Mouse (Mus musculus): ENCODE measurements around the gene Iqgap1. TPM values are rescaled to one million over a fixed set of nuclear protein-coding genes. Genes with fewer than 3 reads are reported as not detected.
A peak's percentile ranks its signal among the peaks of the same experiment; 100 is the strongest.

Gene Iqgap1
- polyA plus RNA-seq, 1 experiment from 2014 or later: 95.3 TPM

DNA sequence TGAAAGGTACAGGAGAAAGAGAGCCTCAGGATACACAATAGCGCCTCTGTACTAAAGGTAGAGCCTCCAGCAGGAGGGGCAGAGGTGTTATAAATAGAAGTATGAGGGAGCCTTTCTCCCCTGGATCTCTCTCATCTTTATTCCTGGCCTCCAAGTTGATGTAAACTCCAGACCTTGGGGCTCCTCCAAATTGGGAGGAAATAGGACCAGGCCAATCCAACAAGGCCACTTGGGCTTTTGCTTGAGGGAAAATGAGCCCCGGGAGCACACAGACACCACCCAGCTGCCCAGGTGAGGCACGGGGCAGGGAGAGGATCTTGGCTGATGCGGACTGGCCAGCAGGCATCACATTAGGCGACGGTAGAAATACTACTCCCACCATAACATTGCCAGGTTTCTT is 29.5 kb downstream of the Iqgap1 start:
- Histone ChIP-seq H3K36me3 (peaks cover 66% of the 10 kb centered on the region), H3K9me3 (replicated peaks) (no peaks in the 10 kb centered on the region), H3K9ac (no peak overlapping the region), H3K4me1 (peaks cover 46% of the 10 kb centered on the region), H3K27ac (0 out of 2 replicates have a peak overlapping the region, but pooled peaks have one; percentile 18), H3K4me3 (replicated peaks) (no peak overlapping the region), H3K27me3 (no peaks in the 10 kb centered on the region), H3K4me2 (no peak overlapping the region)
- WGBS: 77% methylated on average over 6 of the region's 6 CpGs
- no peak for ATAC-seq (replicated peaks; ENCODE audit: low FRiP score)

DNA sequence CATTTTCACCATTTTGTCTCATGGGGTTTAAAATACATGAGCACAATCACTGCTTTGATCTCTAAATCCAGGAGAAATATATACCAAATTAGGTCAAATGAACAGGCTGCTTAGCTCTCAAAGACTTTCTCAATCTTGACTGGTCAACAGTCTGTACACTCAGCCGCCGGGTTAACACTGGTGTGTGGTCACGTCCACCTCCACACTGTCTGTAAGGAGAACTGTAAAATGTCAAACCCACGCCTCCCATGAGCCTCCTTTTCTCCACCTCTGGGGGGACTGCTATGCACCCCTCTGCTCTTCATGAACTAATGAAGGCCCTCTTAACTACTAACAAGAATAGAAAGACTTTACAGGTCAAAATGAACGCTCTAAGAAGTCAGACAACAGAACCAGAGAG is 36.2 kb downstream of the Iqgap1 start:
- ATAC-seq (replicated peaks; ENCODE audit: low FRiP score): no peak
- WGBS: 40% methylated on average over 5 of the region's 5 CpGs
- Histone ChIP-seq H3K4me2 (no peak overlapping the region), H3K4me3 (replicated peaks) (no peak overlapping the region), H3K27me3 (no peaks in the 10 kb centered on the region), H3K9ac (no peak overlapping the region), H3K27ac (peak overlapping the region; percentile 65), H3K9me3 (replicated peaks) (no peaks in the 10 kb centered on the region), H3K4me1 (peaks cover 62% of the 10 kb centered on the region), H3K36me3 (peaks cover 18% of the 10 kb centered on the region)

DNA sequence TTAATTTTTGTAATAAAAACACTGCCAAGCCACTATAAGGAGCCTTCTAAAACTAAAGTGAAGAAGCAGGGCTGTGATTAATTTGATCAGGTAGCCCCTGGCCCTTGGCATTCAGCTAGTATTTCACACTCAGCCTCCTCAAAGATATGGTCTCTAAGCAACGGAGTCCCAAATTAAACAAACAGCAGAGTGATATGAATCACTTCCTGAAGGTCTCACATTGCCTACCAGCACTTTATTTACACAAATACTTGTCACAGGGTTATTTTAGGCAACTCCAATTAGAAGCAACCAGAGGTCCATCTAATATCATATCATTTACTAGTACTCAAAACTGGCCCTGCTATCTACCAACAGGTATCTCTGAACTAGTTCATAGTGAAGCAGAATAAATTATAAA is 36.7 kb downstream of the Iqgap1 start:
- Histone ChIP-seq H3K9ac (no peak overlapping the region), H3K27ac (peak overlapping the region; percentile 48; the same call in 1 of the 2 replicates), H3K4me1 (peaks cover 66% of the 10 kb centered on the region), H3K9me3 (replicated peaks) (no peaks in the 10 kb centered on the region), H3K4me2 (no peak overlapping the region), H3K4me3 (replicated peaks) (no peak overlapping the region), H3K36me3 (peaks cover 18% of the 10 kb centered on the region), H3K27me3 (no peaks in the 10 kb centered on the region)
- WGBS: 4% methylated on average over 1 of the region's 1 CpGs
- ATAC-seq (replicated peaks; ENCODE audit: low FRiP score): 0 out of 2 replicates have a peak, but pooled peaks have one; percentile 18

DNA sequence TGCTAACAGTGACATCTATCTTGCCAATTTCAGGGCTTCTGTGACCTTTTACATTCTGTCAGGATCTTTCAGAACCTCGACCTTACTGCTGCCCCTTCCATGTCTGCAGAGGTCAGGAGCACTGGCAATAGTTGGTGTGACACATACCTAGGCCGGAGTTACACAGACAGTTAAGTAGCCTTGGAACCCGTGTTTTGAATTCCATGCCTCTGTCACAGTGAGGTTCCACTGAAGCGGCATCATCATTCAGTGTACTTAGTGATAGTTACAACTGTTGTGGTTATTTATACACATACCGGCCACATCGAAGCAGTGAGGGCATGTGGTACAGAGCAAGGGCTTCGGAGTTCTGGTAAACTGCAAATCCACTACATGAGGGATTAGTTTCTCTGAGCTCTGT is 37.8 kb downstream of the Iqgap1 start:
- no peaks in the 10 kb centered on the region for H3K27me3 ChIP-seq
- H3K27ac ChIP-seq: no peak overlapping the region
- H3K9me3 ChIP-seq (replicated peaks): no peaks in the 10 kb centered on the region
- no peak overlapping the region for H3K4me3 ChIP-seq (replicated peaks)
- H3K4me2 ChIP-seq: no peak overlapping the region
- H3K36me3 ChIP-seq: peaks cover 13% of the 10 kb centered on the region
- ATAC-seq (replicated peaks; ENCODE audit: low FRiP score): no peak
- no peak overlapping the region for H3K9ac ChIP-seq
- peaks cover 75% of the 10 kb centered on the region for H3K4me1 ChIP-seq
- WGBS: 81% methylated on average over 7 of the region's 7 CpGs

DNA sequence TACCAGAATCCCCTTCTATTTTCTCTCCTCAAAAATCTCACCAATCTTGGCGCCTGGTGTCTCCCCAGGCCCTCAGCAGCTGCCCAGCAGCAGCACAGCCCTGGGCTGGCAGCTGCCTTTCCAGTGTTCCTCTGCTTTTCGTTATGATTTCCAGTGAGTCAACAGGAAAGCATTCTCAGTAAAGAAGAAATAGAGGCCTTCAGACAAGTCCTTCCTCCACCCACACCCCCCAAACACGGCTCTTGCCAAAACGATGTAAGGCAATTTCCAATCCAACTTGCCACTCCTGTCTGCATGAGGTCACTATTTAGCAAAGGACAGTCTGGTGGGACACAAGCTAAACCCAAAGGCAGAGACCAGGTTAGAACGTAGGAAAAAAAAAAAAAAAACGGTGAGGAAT is 39.0 kb downstream of the Iqgap1 start:
- no peak for ATAC-seq (replicated peaks; ENCODE audit: low FRiP score)

DNA sequence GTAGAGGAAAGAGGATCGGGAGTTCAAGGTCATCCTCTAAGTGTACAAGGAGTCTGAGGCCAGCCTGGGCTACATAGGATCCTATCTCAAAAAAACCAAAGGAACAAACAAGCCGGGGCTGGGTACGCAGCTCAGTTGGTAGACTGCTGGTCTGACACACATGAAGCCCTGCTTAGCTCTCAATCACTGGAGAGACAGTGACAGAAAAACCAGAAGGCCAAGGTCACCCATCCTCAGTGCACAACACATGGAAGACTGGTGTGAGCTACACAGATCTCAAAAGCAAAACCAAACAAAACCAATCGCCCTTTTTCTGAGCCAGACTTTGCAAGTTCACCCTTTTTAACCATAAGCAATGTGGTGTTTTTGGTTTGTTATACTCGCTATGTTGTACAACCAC is 41.9 kb downstream of the Iqgap1 start:
- Histone ChIP-seq H3K36me3 (0 out of 2 replicates have a peak, but pooled peaks cover 5% of the 10 kb centered on the region), H3K4me2 (no peak overlapping the region), H3K9me3 (replicated peaks) (no peaks in the 10 kb centered on the region), H3K27ac (peak overlapping the region; percentile 42), H3K27me3 (no peaks in the 10 kb centered on the region), H3K4me1 (peaks cover 67% of the 10 kb centered on the region), H3K9ac (no peak overlapping the region), H3K4me3 (replicated peaks) (no peak overlapping the region)
- 88% methylated on average over 5 of the region's 5 CpGs for WGBS
- ATAC-seq (replicated peaks; ENCODE audit: low FRiP score): no peak

More for the DNA sequence above, 39.0 kb downstream of the Iqgap1 start:
- H3K4me1 ChIP-seq: peaks cover 76% of the 10 kb centered on the region
- 0 out of 2 replicates have a peak, but pooled peaks cover 5% of the 10 kb centered on the region for H3K36me3 ChIP-seq
- H3K4me3 ChIP-seq (replicated peaks): no peak overlapping the region
- peak overlapping the region; percentile 19; the same call in 1 of the 2 replicates for H3K27ac ChIP-seq
- 44% methylated on average over 6 of the region's 6 CpGs for WGBS
- no peak overlapping the region for H3K9ac ChIP-seq
- H3K4me2 ChIP-seq: no peak overlapping the region
- no peaks in the 10 kb centered on the region for H3K27me3 ChIP-seq
- H3K9me3 ChIP-seq (replicated peaks): no peaks in the 10 kb centered on the region

DNA sequence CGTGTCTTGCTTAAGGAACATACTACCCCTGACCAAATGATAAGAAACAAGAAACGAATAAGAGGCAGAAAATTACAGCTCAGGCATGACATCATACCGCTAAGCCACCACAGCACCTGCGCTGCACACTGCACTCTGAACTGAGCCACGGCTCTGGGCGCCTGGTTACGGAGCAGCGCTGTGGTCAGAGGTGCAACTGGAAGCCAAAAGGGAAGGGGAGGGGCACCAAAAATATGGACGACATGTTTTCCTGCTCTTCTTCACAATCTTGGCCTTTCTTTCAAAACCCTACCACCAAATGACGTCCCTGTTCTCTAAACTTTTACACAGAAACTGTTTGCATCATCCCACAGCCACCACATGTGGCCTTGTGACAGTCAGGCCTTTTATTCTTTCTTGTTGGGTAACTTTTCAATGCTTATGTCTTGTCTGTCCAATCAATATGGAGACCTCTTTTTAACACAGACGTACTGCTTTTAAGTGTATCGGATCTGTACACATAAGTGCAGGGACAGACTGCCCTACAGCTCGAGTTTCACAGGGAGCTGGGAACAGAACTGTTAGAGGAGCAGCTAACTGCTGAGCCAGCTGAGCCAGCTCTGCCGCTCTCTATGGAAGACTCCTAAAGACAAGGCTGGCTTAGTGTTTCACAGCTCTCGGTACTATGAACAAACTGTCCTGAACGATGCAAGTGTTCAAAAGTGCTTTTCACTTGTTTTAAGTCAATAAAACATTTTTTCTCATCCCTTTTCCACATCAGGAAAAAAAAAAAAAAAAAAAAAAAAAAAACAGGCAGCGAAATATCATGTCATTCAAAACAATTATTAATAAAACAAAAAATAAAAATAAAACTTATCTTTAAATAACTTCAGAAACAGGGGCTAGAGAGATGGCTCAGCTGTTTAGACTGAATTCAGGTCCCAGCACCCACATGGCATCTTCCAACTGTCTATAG is 43.3 kb downstream of the Iqgap1 start:
- peak overlapping the region; percentile 42 for H3K27ac ChIP-seq
- no peaks in the 10 kb centered on the region for H3K27me3 ChIP-seq
- H3K36me3 ChIP-seq: no peaks in the 10 kb centered on the region
- H3K9ac ChIP-seq: no peak overlapping the region
- WGBS: 61% methylated on average over 17 of the region's 17 CpGs
- H3K4me1 ChIP-seq: peaks cover 65% of the 10 kb centered on the region
- no peaks in the 10 kb centered on the region for H3K9me3 ChIP-seq (replicated peaks)
- no peak overlapping the region for H3K4me3 ChIP-seq (replicated peaks)
- no peak overlapping the region for H3K4me2 ChIP-seq
- no peak for ATAC-seq (replicated peaks; ENCODE audit: low FRiP score)

DNA sequence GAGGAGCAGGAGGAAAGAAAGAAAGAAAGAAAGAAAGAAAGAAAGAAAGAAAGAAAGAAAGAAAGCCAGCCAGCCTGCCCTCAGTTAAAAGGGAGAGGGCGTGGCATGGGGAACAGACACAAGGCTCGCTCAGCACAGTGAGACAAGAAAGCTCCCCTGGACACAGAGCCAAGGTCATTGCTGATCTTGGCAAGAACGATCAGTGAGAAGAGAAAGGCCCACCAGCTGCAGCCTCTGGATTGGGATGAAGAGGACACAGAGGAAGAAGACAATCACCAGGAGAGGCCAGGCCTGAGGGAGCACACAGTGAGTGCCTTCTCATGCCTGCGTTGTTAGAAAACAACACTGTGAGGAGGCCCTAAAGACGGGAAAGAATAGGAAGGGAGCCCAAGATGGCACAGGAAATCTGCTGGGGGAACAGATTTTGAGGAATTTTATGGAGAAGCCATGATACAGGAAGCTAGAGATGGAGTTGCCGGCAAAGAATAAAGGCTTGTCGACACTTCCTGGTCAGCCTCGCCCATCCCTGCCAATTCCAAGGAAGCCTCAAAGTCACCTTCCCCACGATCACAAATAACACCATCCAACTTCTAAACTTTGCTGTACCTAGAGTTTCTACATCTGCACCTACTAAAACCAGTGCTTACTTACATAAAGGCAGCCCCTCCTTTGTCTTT is 44.2 kb downstream of the Iqgap1 start:
- Histone ChIP-seq H3K4me2 (no peak overlapping the region), H3K9me3 (replicated peaks) (no peaks in the 10 kb centered on the region), H3K27me3 (no peaks in the 10 kb centered on the region), H3K36me3 (no peaks in the 10 kb centered on the region), H3K4me1 (peaks cover 63% of the 10 kb centered on the region), H3K9ac (no peak overlapping the region), H3K4me3 (replicated peaks) (no peak overlapping the region), H3K27ac (peak overlapping the region; percentile 1)
- 72% methylated on average over 9 of the region's 9 CpGs for WGBS
- no peak for ATAC-seq (replicated peaks; ENCODE audit: low FRiP score)

DNA sequence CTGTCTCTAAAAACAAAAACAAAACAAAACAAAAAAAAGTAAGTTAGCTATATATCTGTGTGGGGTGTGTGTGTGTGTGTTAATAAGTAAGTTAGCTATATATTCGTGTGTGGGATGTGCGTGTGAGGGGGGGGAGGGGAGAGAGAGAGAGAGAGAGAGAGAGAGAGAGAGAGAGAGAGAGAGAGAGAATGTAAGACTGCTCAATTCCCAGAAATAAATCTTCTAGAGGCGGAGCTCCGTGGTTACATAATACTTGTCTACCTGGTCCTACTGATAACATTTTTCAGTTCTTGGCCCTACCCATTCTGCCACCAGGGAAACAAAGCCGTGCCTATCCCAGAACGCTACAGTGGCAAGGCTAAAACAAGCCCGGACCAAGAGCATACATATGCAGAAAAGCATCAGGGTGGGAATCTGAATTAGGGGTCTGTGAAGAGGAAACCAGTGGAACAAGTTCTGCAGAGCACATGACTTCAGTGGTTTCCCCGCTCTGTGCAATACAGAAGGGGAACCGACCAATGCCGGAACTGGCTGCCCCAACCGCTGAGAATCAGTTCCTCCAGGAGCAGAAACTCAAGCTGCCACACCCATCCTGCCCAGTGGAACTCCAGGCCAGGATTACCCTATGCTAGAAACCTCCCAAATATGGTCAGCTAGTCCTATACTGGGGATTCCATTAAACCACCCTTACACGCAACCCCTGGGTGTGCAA is 46.7 kb downstream of the Iqgap1 start:
- Histone ChIP-seq H3K4me2 (peak overlapping the region; percentile 3; the same call in 1 of the 2 replicates), H3K4me1 (peaks cover 58% of the 10 kb centered on the region), H3K27ac (peak overlapping the region; percentile 87), H3K4me3 (replicated peaks) (no peak overlapping the region), H3K27me3 (no peaks in the 10 kb centered on the region), H3K9me3 (replicated peaks) (no peaks in the 10 kb centered on the region), H3K9ac (no peak overlapping the region), H3K36me3 (no peaks in the 10 kb centered on the region)
- peak; percentile 81 for ATAC-seq (replicated peaks; ENCODE audit: low FRiP score)
- WGBS: 66% methylated on average over 12 of the region's 12 CpGs

DNA sequence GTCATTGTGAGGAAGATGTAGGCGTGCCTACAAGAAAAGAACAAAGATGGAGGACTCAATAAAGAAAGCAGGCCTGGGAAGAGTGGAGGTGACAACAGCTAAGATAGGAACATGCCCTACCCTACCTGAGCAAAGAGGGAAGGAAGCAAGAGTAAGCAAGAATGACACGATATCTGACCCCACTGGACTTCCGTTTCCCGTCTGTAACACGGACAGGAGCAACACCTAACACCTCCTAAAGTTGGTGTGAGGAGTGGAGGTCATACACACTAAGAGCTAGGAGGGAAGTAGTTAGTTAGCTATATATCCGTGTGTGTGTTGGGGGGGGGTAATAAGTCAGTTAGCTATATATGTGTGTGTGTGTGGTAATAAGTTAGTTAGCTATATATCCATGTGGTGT is 47.4 kb downstream of the Iqgap1 start:
- Histone ChIP-seq H3K4me1 (peaks cover 56% of the 10 kb centered on the region), H3K36me3 (no peaks in the 10 kb centered on the region), H3K9me3 (replicated peaks) (no peaks in the 10 kb centered on the region), H3K4me2 (no peak overlapping the region), H3K4me3 (replicated peaks) (no peak overlapping the region), H3K27me3 (no peaks in the 10 kb centered on the region), H3K27ac (peak overlapping the region; percentile 87; the same call in 1 of the 2 replicates), H3K9ac (no peak overlapping the region)
- ATAC-seq (replicated peaks; ENCODE audit: low FRiP score): no peak
- WGBS: 91% methylated on average over 6 of the region's 6 CpGs

DNA sequence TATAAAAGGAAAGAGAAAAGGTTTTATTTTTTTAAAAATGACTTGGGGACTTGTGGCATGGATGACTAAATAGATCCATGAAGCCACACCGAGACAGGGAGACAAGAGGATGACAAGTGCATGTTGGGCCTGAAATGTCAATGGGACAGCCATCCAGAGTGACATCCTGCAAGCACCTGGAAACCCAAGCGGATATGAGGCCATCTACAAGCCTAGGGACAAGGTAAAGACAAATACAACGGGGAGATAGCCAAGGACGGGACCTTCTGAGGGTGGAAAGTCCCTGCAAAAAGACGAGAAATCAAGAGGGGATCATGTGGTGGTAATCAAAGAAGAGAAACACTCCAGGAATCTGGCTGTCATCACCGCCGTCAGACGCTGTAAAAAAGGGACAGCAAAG is 48.6 kb downstream of the Iqgap1 start:
- Histone ChIP-seq H3K4me3 (replicated peaks) (no peak overlapping the region), H3K36me3 (no peaks in the 10 kb centered on the region), H3K9ac (no peak overlapping the region), H3K4me1 (peaks cover 45% of the 10 kb centered on the region), H3K27me3 (no peaks in the 10 kb centered on the region), H3K27ac (peak overlapping the region; percentile 33; the same call in 1 of the 2 replicates), H3K9me3 (replicated peaks) (no peaks in the 10 kb centered on the region), H3K4me2 (no peak overlapping the region)
- no peak for ATAC-seq (replicated peaks; ENCODE audit: low FRiP score)
- 57% methylated on average over 8 of the region's 8 CpGs for WGBS
